Mouse (Mus musculus): ENCODE data around the gene Cadm4. TPM values are rescaled to one million over a fixed set of nuclear protein-coding genes. Genes with fewer than 3 reads are reported as not detected.

The Cadm4 gene
- polyA plus RNA-seq, 1 experiment from 2014 or later, result 1.2 TPM

GRCm38 (mm10) chr7:24486654-24487130 is 4.9 kb downstream of the Cadm4 start:
- Histone ChIP-seq H3K4me2 (ENCODE audit: low read depth, low read length) (no peak overlapping the region), H3K27me3 (replicated peaks; ENCODE audit: control insufficient read depth, insufficient read depth, low read length) (peaks cover 3% of the 10 kb centered on the region; the same call in 1 of the 2 replicates), H3K9me3 (ENCODE audit: control insufficient read depth, low read length) (no peaks in the 10 kb centered on the region), H3K9ac (ENCODE audit: low read depth, low read length) (no peak overlapping the region), H3K4me1 (ENCODE audit: control insufficient read depth, insufficient read depth, low read length) (no peaks in the 10 kb centered on the region; the same call in 1 of the 2 replicates), H3K36me3 (ENCODE audit: control insufficient read depth, insufficient read depth, low read length) (no peaks in the 10 kb centered on the region), H3K4me3 (ENCODE audit: low read length) (no peak overlapping the region), H3K27ac (ENCODE audit: low read length) (no peak overlapping the region)
- no peak for ATAC-seq
- 48% methylated on average over 9 of the region's 9 CpGs for WGBS

GRCm38 (mm10) chr7:24487403-24487802 is 5.6 kb downstream of the Cadm4 start:
- Histone ChIP-seq H3K9ac (ENCODE audit: low read depth, low read length) (no peak overlapping the region), H3K9me3 (ENCODE audit: control insufficient read depth, low read length) (no peaks in the 10 kb centered on the region), H3K4me3 (ENCODE audit: low read length) (no peak overlapping the region), H3K27ac (ENCODE audit: low read length) (no peak overlapping the region), H3K36me3 (ENCODE audit: control insufficient read depth, insufficient read depth, low read length) (no peaks in the 10 kb centered on the region), H3K4me2 (ENCODE audit: low read depth, low read length) (no peak overlapping the region), H3K27me3 (replicated peaks; ENCODE audit: control insufficient read depth, insufficient read depth, low read length) (peaks cover 3% of the 10 kb centered on the region; the same call in 1 of the 2 replicates), H3K4me1 (ENCODE audit: control insufficient read depth, insufficient read depth, low read length) (no peaks in the 10 kb centered on the region)
- WGBS, result 43% methylated on average over 3 of the region's 3 CpGs
- ATAC-seq, result no peak

GRCm38 (mm10) chr7:24488303-24488702 is 6.5 kb downstream of the Cadm4 start:
- 83% methylated on average over 8 of the region's 8 CpGs for WGBS
- ATAC-seq, result no peak
- no peaks in the 10 kb centered on the region for H3K4me1 ChIP-seq (ENCODE audit: control insufficient read depth, insufficient read depth, low read length)

DNA sequence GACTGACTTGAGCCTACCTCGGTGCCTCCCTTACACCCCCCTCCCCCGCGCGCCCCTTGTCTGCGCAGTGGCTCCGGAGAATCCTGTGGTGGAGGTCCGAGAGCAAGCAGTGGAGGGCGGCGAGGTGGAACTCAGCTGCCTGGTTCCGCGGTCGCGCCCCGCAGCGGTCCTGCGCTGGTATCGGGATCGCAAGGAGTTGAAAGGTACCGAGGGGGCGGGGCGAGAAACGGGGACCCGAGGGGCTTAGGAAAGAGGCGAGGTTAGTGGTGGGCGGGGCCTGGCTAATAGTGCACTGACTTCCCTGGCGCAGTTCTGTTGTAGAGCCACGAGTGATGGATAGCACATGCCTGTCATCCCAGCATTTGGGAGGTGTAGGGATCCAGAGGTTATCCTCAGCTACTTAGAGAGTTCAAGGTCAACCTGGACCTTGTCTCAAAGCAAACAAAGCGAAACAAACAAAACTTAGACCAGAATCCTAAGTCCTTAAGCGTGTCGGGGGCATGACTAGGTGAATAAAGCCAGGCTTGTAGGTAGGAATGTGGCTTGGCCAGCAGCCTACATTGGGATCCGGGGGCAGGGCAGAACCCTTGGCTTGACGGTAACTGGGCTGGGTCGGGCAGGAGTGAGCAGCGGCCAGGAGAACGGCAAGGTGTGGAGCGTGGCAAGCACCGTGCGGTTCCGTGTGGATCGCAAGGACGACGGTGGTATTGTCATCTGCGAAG is 18.2 kb downstream of the Cadm4 start:
- Histone ChIP-seq H3K27me3 (replicated peaks; ENCODE audit: control insufficient read depth, insufficient read depth, low read length) (peaks cover 32% of the 10 kb centered on the region), H3K36me3 (ENCODE audit: control insufficient read depth, insufficient read depth, low read length) (no peaks in the 10 kb centered on the region), H3K9ac (ENCODE audit: low read depth, low read length) (peak overlapping the region; percentile 40; the same call in 1 of the 2 replicates), H3K4me2 (ENCODE audit: low read depth, low read length) (peak overlapping the region; percentile 64), H3K9me3 (ENCODE audit: control insufficient read depth, low read length) (peaks cover 6% of the 10 kb centered on the region; the same call in 1 of the 2 replicates), H3K4me3 (ENCODE audit: low read length) (peak overlapping the region; percentile 37), H3K4me1 (ENCODE audit: control insufficient read depth, insufficient read depth, low read length) (peaks cover 19% of the 10 kb centered on the region; the same call in 1 of the 2 replicates), H3K27ac (ENCODE audit: low read length) (no peak overlapping the region)
- 10% methylated on average over 43 of the region's 43 CpGs for WGBS
- ATAC-seq, result peak; percentile 45; the same call in 1 of the 2 replicates

More at GRCm38 (mm10) chr7:24488303-24488702, 6.5 kb downstream of the Cadm4 start:
- no peak overlapping the region for H3K27ac ChIP-seq (ENCODE audit: low read length)
- no peaks in the 10 kb centered on the region for H3K9me3 ChIP-seq (ENCODE audit: control insufficient read depth, low read length)
- H3K4me3 ChIP-seq (ENCODE audit: low read length), result no peak overlapping the region
- H3K9ac ChIP-seq (ENCODE audit: low read depth, low read length), result no peak overlapping the region
- H3K4me2 ChIP-seq (ENCODE audit: low read depth, low read length), result no peak overlapping the region
- no peaks in the 10 kb centered on the region for H3K36me3 ChIP-seq (ENCODE audit: control insufficient read depth, insufficient read depth, low read length)
- no peaks in the 10 kb centered on the region for H3K27me3 ChIP-seq (replicated peaks; ENCODE audit: control insufficient read depth, insufficient read depth, low read length)

- peaks cover 32% of the 10 kb centered on the region for H3K27me3 ChIP-seq (replicated peaks; ENCODE audit: control insufficient read depth, insufficient read depth, low read length)
- no peak overlapping the region for H3K4me3 ChIP-seq (ENCODE audit: low read length)
- peaks cover 26% of the 10 kb centered on the region for H3K4me1 ChIP-seq (ENCODE audit: control insufficient read depth, insufficient read depth, low read length)
- no peak overlapping the region for H3K27ac ChIP-seq (ENCODE audit: low read length)
- 36% methylated on average over 7 of the region's 7 CpGs for WGBS
- no peak for ATAC-seq
- no peak overlapping the region for H3K4me2 ChIP-seq (ENCODE audit: low read depth, low read length)
- no peak overlapping the region for H3K9ac ChIP-seq (ENCODE audit: low read depth, low read length)
- peaks cover 6% of the 10 kb centered on the region; the same call in 1 of the 2 replicates for H3K9me3 ChIP-seq (ENCODE audit: control insufficient read depth, low read length)
- no peaks in the 10 kb centered on the region for H3K36me3 ChIP-seq (ENCODE audit: control insufficient read depth, insufficient read depth, low read length)
These were observed 19.1 kb downstream of the Cadm4 start for GRCm38 (mm10) chr7:24500929-24501328.

GRCm38 (mm10) chr7:24501492-24501891 is 19.7 kb downstream of the Cadm4 start:
- Histone ChIP-seq H3K4me2 (ENCODE audit: low read depth, low read length) (no peak overlapping the region), H3K27ac (ENCODE audit: low read length) (no peak overlapping the region), H3K27me3 (replicated peaks; ENCODE audit: control insufficient read depth, insufficient read depth, low read length) (peaks cover 32% of the 10 kb centered on the region), H3K36me3 (ENCODE audit: control insufficient read depth, insufficient read depth, low read length) (no peaks in the 10 kb centered on the region), H3K4me3 (ENCODE audit: low read length) (no peak overlapping the region), H3K9ac (ENCODE audit: low read depth, low read length) (no peak overlapping the region), H3K4me1 (ENCODE audit: control insufficient read depth, insufficient read depth, low read length) (peaks cover 32% of the 10 kb centered on the region), H3K9me3 (ENCODE audit: control insufficient read depth, low read length) (peaks cover 6% of the 10 kb centered on the region; the same call in 1 of the 2 replicates)
- 46% methylated on average over 21 of the region's 21 CpGs for WGBS
- ATAC-seq, result no peak

DNA sequence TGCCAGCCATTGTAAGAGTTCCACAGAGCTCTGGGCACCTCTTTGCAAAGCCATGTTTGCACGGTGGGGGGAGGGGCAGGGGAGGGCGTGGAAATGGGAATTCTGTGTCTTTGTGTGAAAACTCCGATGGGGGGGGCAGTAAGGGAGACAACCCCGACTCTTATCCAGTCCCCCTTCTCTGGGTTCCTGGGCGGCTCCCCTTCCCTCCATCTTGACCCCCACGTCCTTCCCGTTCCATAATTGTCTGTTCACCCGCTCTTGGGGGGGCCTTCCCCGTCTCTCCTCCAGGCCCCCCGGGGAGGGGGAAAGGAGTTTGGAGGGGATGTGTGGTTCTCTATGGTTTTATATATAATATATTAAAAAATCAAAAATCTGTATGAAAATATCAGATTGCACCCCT is 22.2 kb downstream of the Cadm4 start:
- 16% methylated on average over 10 of the region's 10 CpGs for WGBS
- peaks cover 6% of the 10 kb centered on the region; the same call in 1 of the 2 replicates for H3K9me3 ChIP-seq (ENCODE audit: control insufficient read depth, low read length)
- H3K4me2 ChIP-seq (ENCODE audit: low read depth, low read length), result no peak overlapping the region
- H3K9ac ChIP-seq (ENCODE audit: low read depth, low read length), result no peak overlapping the region
- no peak for ATAC-seq
- peaks cover 42% of the 10 kb centered on the region for H3K4me1 ChIP-seq (ENCODE audit: control insufficient read depth, insufficient read depth, low read length)
- no peak overlapping the region for H3K27ac ChIP-seq (ENCODE audit: low read length)
- no peaks in the 10 kb centered on the region for H3K36me3 ChIP-seq (ENCODE audit: control insufficient read depth, insufficient read depth, low read length)
- H3K4me3 ChIP-seq (ENCODE audit: low read length), result no peak overlapping the region
- H3K27me3 ChIP-seq (replicated peaks; ENCODE audit: control insufficient read depth, insufficient read depth, low read length), result peaks cover 24% of the 10 kb centered on the region

GRCm38 (mm10) chr7:24504868-24505267 is 23.0 kb downstream of the Cadm4 start:
- peaks cover 43% of the 10 kb centered on the region for H3K4me1 ChIP-seq (ENCODE audit: control insufficient read depth, insufficient read depth, low read length)
- no peak overlapping the region for H3K4me2 ChIP-seq (ENCODE audit: low read depth, low read length)
- no peak overlapping the region for H3K27ac ChIP-seq (ENCODE audit: low read length)
- H3K9ac ChIP-seq (ENCODE audit: low read depth, low read length), result no peak overlapping the region
- no peak for ATAC-seq
- 27% methylated on average over 4 of the region's 4 CpGs for WGBS
- H3K27me3 ChIP-seq (replicated peaks; ENCODE audit: control insufficient read depth, insufficient read depth, low read length), result peaks cover 15% of the 10 kb centered on the region
- H3K9me3 ChIP-seq (ENCODE audit: control insufficient read depth, low read length), result peaks cover 6% of the 10 kb centered on the region; the same call in 1 of the 2 replicates
- H3K36me3 ChIP-seq (ENCODE audit: control insufficient read depth, insufficient read depth, low read length), result no peaks in the 10 kb centered on the region
- no peak overlapping the region for H3K4me3 ChIP-seq (ENCODE audit: low read length)

GRCm38 (mm10) chr7:24505447-24506064 is 23.7 kb downstream of the Cadm4 start:
- 30% methylated on average over 15 of the region's 15 CpGs for WGBS
- H3K27ac ChIP-seq (ENCODE audit: low read length), result no peak overlapping the region
- H3K9me3 ChIP-seq (ENCODE audit: control insufficient read depth, low read length), result peaks cover 6% of the 10 kb centered on the region; the same call in 1 of the 2 replicates
- no peak overlapping the region for H3K9ac ChIP-seq (ENCODE audit: low read depth, low read length)
- peaks cover 37% of the 10 kb centered on the region for H3K4me1 ChIP-seq (ENCODE audit: control insufficient read depth, insufficient read depth, low read length)
- H3K4me2 ChIP-seq (ENCODE audit: low read depth, low read length), result no peak overlapping the region; the same call in 1 of the 2 replicates
- no peaks in the 10 kb centered on the region for H3K36me3 ChIP-seq (ENCODE audit: control insufficient read depth, insufficient read depth, low read length)
- no peak overlapping the region for H3K4me3 ChIP-seq (ENCODE audit: low read length)
- no peak for ATAC-seq
- H3K27me3 ChIP-seq (replicated peaks; ENCODE audit: control insufficient read depth, insufficient read depth, low read length), result peaks cover 8% of the 10 kb centered on the region; the same call in 1 of the 2 replicates

Data from intestine, embryonic 16.5 days (tissue).